Mouse (Mus musculus) E14TG2a.4 (cell line): ENCODE measurements around the gene Pygm.

Source experiments
- H3K27me3 ChIP-seq: 2 replicates; pipeline ENCODE4 v1.6.1; 2014; ENCODE audit warnings: low read length, control low read depth; ENCODE audit not compliant: insufficient read depth
- H3K36me3 ChIP-seq: 2 replicates; pipeline ENCODE4 v1.6.1; 2014; ENCODE audit warnings: low read length, control low read depth; ENCODE audit not compliant: insufficient read depth
- H3K4me1 ChIP-seq: replicated peaks from 2 replicates; pipeline ENCODE4 v1.6.1; 2014; ENCODE audit warnings: low read depth, low read length, control low read depth
- H3K4me3 ChIP-seq: replicated peaks from 2 replicates; pipeline ENCODE4 v1.5.1; 2014; ENCODE audit warnings: mild to moderate bottlenecking, low read length
- H3K9me3 ChIP-seq: 2 replicates; pipeline ENCODE4 v1.6.1; 2014; ENCODE audit warnings: low read length, control low read depth
- CTCF ChIP-seq: conservative IDR thresholded peaks from 2 replicates; pipeline ENCODE4 v1.5.1; 2014; ENCODE audit warnings: low read length
- NANOG ChIP-seq: IDR thresholded peaks from 2 replicates; pipeline ENCODE4 v1.6.1; 2014; ENCODE audit warnings: borderline replicate concordance, low read length, mixed read lengths
- POU5F1 ChIP-seq: IDR thresholded peaks from 2 replicates; pipeline ENCODE4 v1.6.1; 2014; ENCODE audit warnings: low read length, borderline replicate concordance

Gene Pygm

DNA sequence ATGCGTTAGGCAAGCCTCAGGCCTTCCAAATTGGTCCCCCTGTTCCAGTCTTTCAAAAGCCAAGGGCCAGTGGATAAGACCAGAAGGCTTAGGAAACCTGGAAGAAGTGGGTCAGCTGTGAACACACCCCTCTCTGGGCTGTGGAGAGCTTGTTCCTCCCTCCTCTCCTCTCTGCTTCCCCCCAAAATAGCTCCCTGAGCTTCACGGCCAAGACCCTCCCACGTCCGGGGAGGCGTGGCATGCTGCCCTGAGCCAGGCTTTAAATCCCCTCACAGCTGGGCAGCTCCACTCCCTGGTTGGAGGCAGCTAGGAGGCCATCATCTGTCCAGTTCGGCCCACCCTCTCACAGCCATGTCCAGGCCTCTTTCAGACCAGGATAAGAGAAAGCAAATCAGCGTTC, at the start of gene Pygm:
TSS of gene Pygm (plus strand) at position 272 of the 400 bp plus-strand sequence.
- peaks cover 16% of the 10 kb centered on the region; the same call in 1 of the 2 replicates for H3K27me3 ChIP-seq
- H3K9me3 ChIP-seq = no peaks in the 10 kb centered on the region
- peaks cover 19% of the 10 kb centered on the region for H3K36me3 ChIP-seq
- TF ChIP-seq NANOG (no peak), CTCF (no peak), POU5F1 (no peak)
- 0 out of 2 replicates have a peak within 1 kb of the TSS, but pooled peaks have one; percentile 29 for H3K4me3 ChIP-seq
- H3K4me1 ChIP-seq = peaks cover 46% of the 10 kb centered on the region

DNA sequence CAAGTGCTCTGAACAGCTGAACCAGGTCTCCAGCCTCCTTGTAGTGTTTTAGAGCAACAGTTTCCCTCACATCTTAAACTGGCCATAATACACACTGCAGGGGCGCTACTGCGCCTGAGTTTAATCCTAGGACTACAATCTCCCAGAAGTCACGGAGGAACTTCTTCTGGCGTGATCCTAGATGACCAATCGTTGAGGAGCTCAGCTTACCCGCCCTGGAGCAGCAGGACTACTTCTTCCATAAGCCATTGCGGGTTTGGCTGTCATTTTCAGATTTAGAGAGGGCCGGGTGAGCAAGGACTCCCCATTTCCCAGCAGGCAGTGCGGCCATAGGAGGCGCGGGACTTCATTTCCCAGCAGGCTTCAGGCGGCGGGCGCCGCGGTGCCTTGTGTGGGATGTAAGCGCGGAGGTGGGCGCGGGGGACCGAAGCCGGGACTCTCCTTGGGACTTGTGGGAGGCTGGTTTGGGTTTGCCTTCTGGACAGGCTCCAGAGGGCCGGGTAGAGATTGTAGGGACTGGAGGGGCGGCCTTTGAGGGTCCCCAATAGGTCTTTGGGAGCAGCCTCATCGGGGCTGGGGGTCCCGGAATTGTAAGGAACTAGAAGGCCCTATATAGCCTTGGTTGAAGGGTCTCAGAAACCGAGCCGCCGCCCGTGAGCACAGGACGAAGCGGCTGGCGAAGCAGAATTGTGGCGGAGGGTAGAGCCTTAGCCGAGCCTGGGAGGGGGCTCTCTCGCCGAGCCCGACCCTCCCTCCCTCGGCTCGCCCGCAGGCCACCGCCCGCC, 49.3 kb upstream of the Pygm start, which contains the start of gene Men1:
TSS of gene Men1 (plus strand) at position 307 of the 785 bp plus-strand sequence.
- H3K36me3 ChIP-seq = peaks cover 35% of the 10 kb centered on the region
- H3K27me3 ChIP-seq = no peaks in the 10 kb centered on the region
- H3K4me1 ChIP-seq = peaks cover 68% of the 10 kb centered on the region
- peak within 1 kb of the TSS; percentile 91 for H3K4me3 ChIP-seq
- no peaks in the 10 kb centered on the region for H3K9me3 ChIP-seq
- TF ChIP-seq POU5F1 (no peak), NANOG (no peak), CTCF (no peak)

DNA sequence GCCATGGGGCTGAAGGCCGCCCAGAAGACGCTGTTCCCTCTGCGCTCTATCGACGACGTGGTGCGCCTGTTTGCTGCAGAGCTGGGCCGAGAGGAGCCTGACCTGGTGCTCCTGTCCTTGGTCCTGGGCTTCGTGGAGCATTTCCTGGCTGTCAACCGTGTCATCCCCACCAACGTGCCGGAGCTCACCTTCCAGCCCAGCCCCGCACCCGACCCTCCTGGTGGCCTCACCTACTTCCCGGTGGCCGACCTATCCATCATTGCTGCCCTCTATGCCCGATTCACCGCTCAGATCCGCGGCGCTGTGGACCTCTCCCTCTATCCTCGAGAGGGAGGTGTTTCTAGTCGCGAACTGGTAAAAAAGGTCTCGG, 48.8 kb upstream of the Pygm start:
- Histone ChIP-seq H3K4me1 (peaks cover 74% of the 10 kb centered on the region), H3K27me3 (no peaks in the 10 kb centered on the region), H3K9me3 (no peaks in the 10 kb centered on the region), H3K4me3 (peak overlapping the region; percentile 91), H3K36me3 (peaks cover 40% of the 10 kb centered on the region)
- TF ChIP-seq CTCF = no peak
- TF ChIP-seq POU5F1 = no peak
- no peak for TF ChIP-seq NANOG

DNA sequence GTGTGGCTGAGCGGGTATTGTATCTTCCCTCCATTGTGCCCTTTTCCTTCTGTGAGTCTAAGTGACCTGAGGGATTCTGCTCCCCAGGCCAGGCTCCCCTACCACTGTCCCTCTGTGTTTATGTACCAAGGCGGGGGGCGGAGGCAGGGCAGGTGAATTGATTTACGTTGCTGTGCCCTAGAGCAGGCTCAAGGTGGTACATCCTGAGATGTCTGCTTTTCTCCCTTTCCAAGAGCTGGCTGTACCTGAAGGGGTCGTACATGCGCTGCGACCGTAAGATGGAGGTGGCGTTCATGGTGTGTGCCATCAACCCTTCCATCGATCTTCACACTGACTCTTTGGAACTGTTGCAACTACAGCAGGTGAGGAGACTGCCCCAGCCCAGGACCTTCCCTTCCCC, 47.3 kb upstream of the Pygm start:
- peak overlapping the region; percentile 20; the same call in 1 of the 2 replicates for H3K4me3 ChIP-seq
- H3K36me3 ChIP-seq = peaks cover 41% of the 10 kb centered on the region
- H3K27me3 ChIP-seq = peaks cover 6% of the 10 kb centered on the region; the same call in 1 of the 2 replicates
- no peaks in the 10 kb centered on the region for H3K9me3 ChIP-seq
- TF ChIP-seq NANOG (no peak), POU5F1 (no peak), CTCF (no peak)
- peaks cover 76% of the 10 kb centered on the region for H3K4me1 ChIP-seq

DNA sequence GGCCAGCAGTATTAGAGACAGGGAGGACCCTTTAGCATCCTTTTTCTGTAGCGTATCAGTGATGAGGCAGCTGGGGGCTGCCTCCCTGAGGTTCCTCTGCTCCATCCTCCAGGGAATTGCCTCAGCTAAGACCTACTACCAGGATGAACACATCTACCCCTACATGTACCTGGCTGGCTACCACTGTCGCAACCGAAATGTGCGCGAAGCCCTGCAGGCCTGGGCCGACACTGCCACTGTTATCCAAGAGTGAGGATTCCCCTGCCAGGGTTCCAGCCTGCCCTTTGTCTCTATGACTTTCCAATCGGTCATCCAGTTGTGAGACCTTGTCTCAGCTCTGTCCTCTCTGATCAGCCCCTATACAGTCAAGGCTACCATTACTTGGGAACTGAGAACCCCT, 46.0 kb upstream of the Pygm start:
- Histone ChIP-seq H3K27me3 (peaks cover 14% of the 10 kb centered on the region; the same call in 1 of the 2 replicates), H3K9me3 (no peaks in the 10 kb centered on the region), H3K4me3 (no peak overlapping the region), H3K4me1 (peaks cover 85% of the 10 kb centered on the region), H3K36me3 (peaks cover 48% of the 10 kb centered on the region)
- TF ChIP-seq NANOG = no peak
- TF ChIP-seq CTCF = no peak
- no peak for TF ChIP-seq POU5F1

DNA sequence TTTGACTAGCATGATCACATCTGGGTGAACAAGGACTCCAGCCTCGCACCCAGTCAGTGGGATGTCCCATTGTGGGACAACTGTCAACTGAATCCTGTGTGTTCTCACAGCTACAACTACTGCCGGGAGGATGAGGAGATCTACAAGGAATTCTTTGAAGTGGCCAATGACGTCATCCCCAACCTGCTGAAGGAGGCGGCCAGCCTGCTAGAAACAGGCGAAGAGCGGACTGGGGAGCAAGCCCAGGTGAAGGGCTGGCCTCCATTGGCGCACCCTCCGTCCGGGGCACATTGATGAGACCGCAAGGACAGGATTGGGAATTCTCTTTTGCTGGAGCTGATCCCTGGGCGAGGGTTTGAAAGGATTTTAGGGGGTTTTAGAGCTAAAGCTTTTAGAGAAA, 45.5 kb upstream of the Pygm start:
- H3K36me3 ChIP-seq = peaks cover 51% of the 10 kb centered on the region
- H3K4me3 ChIP-seq = no peak overlapping the region
- H3K9me3 ChIP-seq = no peaks in the 10 kb centered on the region
- TF ChIP-seq NANOG = no peak
- TF ChIP-seq POU5F1 = no peak
- TF ChIP-seq CTCF = no peak
- peaks cover 85% of the 10 kb centered on the region for H3K4me1 ChIP-seq
- H3K27me3 ChIP-seq = peaks cover 14% of the 10 kb centered on the region; the same call in 1 of the 2 replicates

DNA sequence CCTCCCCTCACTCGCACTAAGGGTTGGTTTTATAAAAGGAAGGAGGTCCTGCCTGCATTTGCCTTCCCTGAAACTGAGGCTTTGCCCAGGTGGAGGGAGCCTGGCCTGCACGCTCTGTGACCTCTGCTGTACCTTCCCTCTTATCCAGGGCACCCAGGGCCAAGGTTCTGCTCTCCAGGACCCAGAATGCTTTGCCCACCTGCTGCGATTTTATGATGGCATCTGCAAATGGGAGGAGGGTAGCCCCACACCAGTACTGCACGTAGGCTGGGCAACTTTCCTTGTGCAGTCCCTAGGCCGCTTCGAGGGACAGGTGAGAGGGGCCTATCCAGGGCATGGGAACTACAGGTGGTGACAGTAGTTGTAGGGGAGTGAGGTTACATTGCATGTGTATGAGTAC, 45.0 kb upstream of the Pygm start:
- H3K9me3 ChIP-seq = no peaks in the 10 kb centered on the region
- no peak for TF ChIP-seq CTCF
- TF ChIP-seq POU5F1 = no peak
- no peak for TF ChIP-seq NANOG
- H3K4me1 ChIP-seq = peaks cover 83% of the 10 kb centered on the region
- peaks cover 14% of the 10 kb centered on the region; the same call in 1 of the 2 replicates for H3K27me3 ChIP-seq
- peaks cover 55% of the 10 kb centered on the region for H3K36me3 ChIP-seq
- no peak overlapping the region; the same call in 1 of the 2 replicates for H3K4me3 ChIP-seq

DNA sequence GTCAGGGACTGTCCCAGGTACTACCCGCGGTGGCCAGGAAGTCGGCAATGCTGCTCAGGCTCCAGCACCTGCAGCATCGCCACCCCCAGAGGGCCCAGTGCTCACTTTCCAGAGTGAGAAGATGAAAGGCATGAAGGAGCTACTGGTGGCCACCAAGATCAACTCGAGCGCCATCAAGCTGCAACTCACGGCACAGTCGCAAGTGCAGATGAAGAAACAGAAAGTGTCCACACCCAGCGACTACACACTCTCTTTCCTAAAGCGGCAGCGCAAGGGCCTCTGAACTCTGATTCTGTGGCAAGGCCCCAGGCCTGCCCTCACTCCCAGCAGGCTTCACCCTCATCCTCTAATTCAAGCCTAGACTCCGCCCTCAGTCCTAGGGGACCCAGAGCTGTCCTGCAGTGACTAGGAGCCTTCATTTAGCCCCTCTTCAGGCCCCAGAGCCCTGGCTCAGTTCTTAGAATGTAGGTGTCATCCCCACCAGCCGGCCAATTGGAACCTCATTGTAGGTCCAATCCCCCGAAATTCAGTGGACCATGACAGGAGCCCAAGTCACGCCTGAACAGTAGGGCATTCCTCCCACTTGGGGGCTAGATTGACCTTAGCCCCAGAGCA, 44.2 kb upstream of the Pygm start:
- Histone ChIP-seq H3K27me3 (peaks cover 14% of the 10 kb centered on the region; the same call in 1 of the 2 replicates), H3K9me3 (no peaks in the 10 kb centered on the region), H3K4me1 (peaks cover 83% of the 10 kb centered on the region), H3K36me3 (peaks cover 60% of the 10 kb centered on the region), H3K4me3 (peak overlapping the region; percentile 87)
- TF ChIP-seq POU5F1 (no peak), CTCF (peak; percentile 20; the same call in 1 of the 2 replicates)
